Mouse (Mus musculus): ENCODE data around the gene Gstp2. TPM values are rescaled to one million over a fixed set of nuclear protein-coding genes. Genes with fewer than 3 reads are reported as not detected.

Gstp2 gene
- polyA plus RNA-seq, 1 experiment from 2014 or later: 2.6 TPM

- H3K4me1 ChIP-seq (ENCODE audit: control insufficient read depth, insufficient read depth, low read depth, low read length): no peaks in the 10 kb centered on the region
- WGBS: 94% methylated on average over 5 of the region's 5 CpGs
Measured at GRCm38 (mm10) chr19:4087090-4087489, 41.3 kb upstream of the Gstp2 start.

GRCm38 (mm10) chr19:4086156-4086555, 40.3 kb upstream of the Gstp2 start:
- ATAC-seq: no peak
- no peaks in the 10 kb centered on the region for H3K9me3 ChIP-seq (ENCODE audit: control insufficient read depth, low read length)
- H3K4me3 ChIP-seq (ENCODE audit: low read length): no peak overlapping the region
- no peaks in the 10 kb centered on the region for H3K36me3 ChIP-seq (ENCODE audit: control insufficient read depth, insufficient read depth, low read length)
- H3K27ac ChIP-seq (ENCODE audit: low read depth, low read length): no peak overlapping the region
- WGBS: 92% methylated on average over 15 of the region's 15 CpGs
- no peaks in the 10 kb centered on the region for H3K4me1 ChIP-seq (ENCODE audit: control insufficient read depth, insufficient read depth, low read depth, low read length)
- no peak overlapping the region for H3K9ac ChIP-seq (ENCODE audit: low read depth, low read length)
- no peaks in the 10 kb centered on the region for H3K27me3 ChIP-seq (replicated peaks; ENCODE audit: control insufficient read depth, insufficient read depth, low read length)
- H3K4me2 ChIP-seq (ENCODE audit: low read length): no peak overlapping the region

More at GRCm38 (mm10) chr19:4087090-4087489, 41.3 kb upstream of the Gstp2 start:
- no peak for ATAC-seq
- Histone ChIP-seq H3K4me2 (ENCODE audit: low read length) (no peak overlapping the region), H3K4me3 (ENCODE audit: low read length) (no peak overlapping the region), H3K27me3 (replicated peaks; ENCODE audit: control insufficient read depth, insufficient read depth, low read length) (no peaks in the 10 kb centered on the region), H3K27ac (ENCODE audit: low read depth, low read length) (no peak overlapping the region), H3K36me3 (ENCODE audit: control insufficient read depth, insufficient read depth, low read length) (no peaks in the 10 kb centered on the region), H3K9me3 (ENCODE audit: control insufficient read depth, low read length) (no peaks in the 10 kb centered on the region), H3K9ac (ENCODE audit: low read depth, low read length) (no peak overlapping the region)

- ATAC-seq: no peak
- H3K9me3 ChIP-seq (ENCODE audit: control insufficient read depth, low read length): no peaks in the 10 kb centered on the region
- no peak overlapping the region for H3K4me2 ChIP-seq (ENCODE audit: low read length)
- 85% methylated on average over 1 of the region's 1 CpGs for WGBS
- no peaks in the 10 kb centered on the region for H3K36me3 ChIP-seq (ENCODE audit: control insufficient read depth, insufficient read depth, low read length)
- no peak overlapping the region for H3K27ac ChIP-seq (ENCODE audit: low read depth, low read length)
- no peak overlapping the region for H3K4me3 ChIP-seq (ENCODE audit: low read length)
- H3K9ac ChIP-seq (ENCODE audit: low read depth, low read length): no peak overlapping the region
- H3K27me3 ChIP-seq (replicated peaks; ENCODE audit: control insufficient read depth, insufficient read depth, low read length): no peaks in the 10 kb centered on the region
- H3K4me1 ChIP-seq (ENCODE audit: control insufficient read depth, insufficient read depth, low read depth, low read length): no peaks in the 10 kb centered on the region
Measured at GRCm38 (mm10) chr19:4084984-4085383, 39.2 kb upstream of the Gstp2 start.

- Histone ChIP-seq H3K27ac (ENCODE audit: low read depth, low read length) (no peak overlapping the region), H3K27me3 (replicated peaks; ENCODE audit: control insufficient read depth, insufficient read depth, low read length) (no peaks in the 10 kb centered on the region), H3K36me3 (ENCODE audit: control insufficient read depth, insufficient read depth, low read length) (no peaks in the 10 kb centered on the region), H3K4me3 (ENCODE audit: low read length) (no peak overlapping the region), H3K9ac (ENCODE audit: low read depth, low read length) (no peak overlapping the region), H3K4me1 (ENCODE audit: control insufficient read depth, insufficient read depth, low read depth, low read length) (no peaks in the 10 kb centered on the region), H3K4me2 (ENCODE audit: low read length) (no peak overlapping the region), H3K9me3 (ENCODE audit: control insufficient read depth, low read length) (no peaks in the 10 kb centered on the region)
- 37% methylated on average over 8 of the region's 8 CpGs for WGBS
- no peak for ATAC-seq
Measured at GRCm38 (mm10) chr19:4083826-4084225, 38.0 kb upstream of the Gstp2 start.

- 76% methylated on average over 7 of the region's 7 CpGs for WGBS
- Histone ChIP-seq H3K27me3 (replicated peaks; ENCODE audit: control insufficient read depth, insufficient read depth, low read length) (no peaks in the 10 kb centered on the region), H3K4me2 (ENCODE audit: low read length) (no peak overlapping the region), H3K4me1 (ENCODE audit: control insufficient read depth, insufficient read depth, low read depth, low read length) (no peaks in the 10 kb centered on the region), H3K4me3 (ENCODE audit: low read length) (no peak overlapping the region), H3K9me3 (ENCODE audit: control insufficient read depth, low read length) (no peaks in the 10 kb centered on the region), H3K36me3 (ENCODE audit: control insufficient read depth, insufficient read depth, low read length) (no peaks in the 10 kb centered on the region), H3K27ac (ENCODE audit: low read depth, low read length) (no peak overlapping the region), H3K9ac (ENCODE audit: low read depth, low read length) (no peak overlapping the region)
- ATAC-seq: no peak
Measured at GRCm38 (mm10) chr19:4083316-4083715, 37.5 kb upstream of the Gstp2 start.

GRCm38 (mm10) chr19:4082219-4082965, 36.6 kb upstream of the Gstp2 start:
- no peak overlapping the region for H3K4me2 ChIP-seq (ENCODE audit: low read length)
- H3K36me3 ChIP-seq (ENCODE audit: control insufficient read depth, insufficient read depth, low read length): no peaks in the 10 kb centered on the region
- ATAC-seq: no peak
- H3K4me3 ChIP-seq (ENCODE audit: low read length): no peak overlapping the region
- H3K9me3 ChIP-seq (ENCODE audit: control insufficient read depth, low read length): no peaks in the 10 kb centered on the region
- WGBS: 84% methylated on average over 11 of the region's 11 CpGs
- no peak overlapping the region for H3K9ac ChIP-seq (ENCODE audit: low read depth, low read length)
- no peaks in the 10 kb centered on the region for H3K27me3 ChIP-seq (replicated peaks; ENCODE audit: control insufficient read depth, insufficient read depth, low read length)
- no peak overlapping the region for H3K27ac ChIP-seq (ENCODE audit: low read depth, low read length)
- no peaks in the 10 kb centered on the region for H3K4me1 ChIP-seq (ENCODE audit: control insufficient read depth, insufficient read depth, low read depth, low read length)

GRCm38 (mm10) chr19:4081394-4081793, 35.6 kb upstream of the Gstp2 start, which contains the start of gene Cabp2:
Gene Cabp2, plus strand, starts transcription at chr19:4081578.
- no peak within 1 kb of the TSS for H3K4me3 ChIP-seq (ENCODE audit: low read length)
- no peak for ATAC-seq
- no peak within 1 kb of the TSS for H3K27ac ChIP-seq (ENCODE audit: low read depth, low read length)
- H3K9ac ChIP-seq (ENCODE audit: low read depth, low read length): no peak within 1 kb of the TSS
- H3K4me2 ChIP-seq (ENCODE audit: low read length): no peak within 1 kb of the TSS
- H3K36me3 ChIP-seq (ENCODE audit: control insufficient read depth, insufficient read depth, low read length): no peaks in the 10 kb centered on the region
- no peaks in the 10 kb centered on the region for H3K27me3 ChIP-seq (replicated peaks; ENCODE audit: control insufficient read depth, insufficient read depth, low read length)
- no peaks in the 10 kb centered on the region for H3K9me3 ChIP-seq (ENCODE audit: control insufficient read depth, low read length)
- WGBS: 63% methylated on average over 3 of the region's 3 CpGs
- H3K4me1 ChIP-seq (ENCODE audit: control insufficient read depth, insufficient read depth, low read depth, low read length): no peaks in the 10 kb centered on the region

GRCm38 (mm10) chr19:4080511-4081009, 34.7 kb upstream of the Gstp2 start:
- no peaks in the 10 kb centered on the region for H3K27me3 ChIP-seq (replicated peaks; ENCODE audit: control insufficient read depth, insufficient read depth, low read length)
- no peak for ATAC-seq
- no peaks in the 10 kb centered on the region for H3K36me3 ChIP-seq (ENCODE audit: control insufficient read depth, insufficient read depth, low read length)
- no peaks in the 10 kb centered on the region for H3K4me1 ChIP-seq (ENCODE audit: control insufficient read depth, insufficient read depth, low read depth, low read length)
- WGBS: 63% methylated on average over 8 of the region's 8 CpGs
- H3K27ac ChIP-seq (ENCODE audit: low read depth, low read length): no peak overlapping the region
- no peaks in the 10 kb centered on the region for H3K9me3 ChIP-seq (ENCODE audit: control insufficient read depth, low read length)
- H3K4me3 ChIP-seq (ENCODE audit: low read length): no peak overlapping the region
- no peak overlapping the region for H3K4me2 ChIP-seq (ENCODE audit: low read length)
- no peak overlapping the region for H3K9ac ChIP-seq (ENCODE audit: low read depth, low read length)

GRCm38 (mm10) chr19:4079594-4079993, 33.8 kb upstream of the Gstp2 start:
- 78% methylated on average over 1 of the region's 1 CpGs for WGBS
- no peak for ATAC-seq
- Histone ChIP-seq H3K4me2 (ENCODE audit: low read length) (no peak overlapping the region), H3K36me3 (ENCODE audit: control insufficient read depth, insufficient read depth, low read length) (no peaks in the 10 kb centered on the region), H3K4me3 (ENCODE audit: low read length) (no peak overlapping the region), H3K4me1 (ENCODE audit: control insufficient read depth, insufficient read depth, low read depth, low read length) (no peaks in the 10 kb centered on the region), H3K9me3 (ENCODE audit: control insufficient read depth, low read length) (no peaks in the 10 kb centered on the region), H3K27ac (ENCODE audit: low read depth, low read length) (no peak overlapping the region), H3K27me3 (replicated peaks; ENCODE audit: control insufficient read depth, insufficient read depth, low read length) (no peaks in the 10 kb centered on the region), H3K9ac (ENCODE audit: low read depth, low read length) (no peak overlapping the region)
